Mouse (Mus musculus) urinary bladder, postnatal 25 days (tissue): ENCODE measurements around the gene Tas2r131.
"Not testable (repeated sequence)": the region's sequence is repeated elsewhere in the genome, so short reads cannot be mapped to it uniquely, and the experiment has no call there.

Experiments
- DNase-seq: peaks from one replicate; pipeline ENCODE4 v3.0.0; 2022; ENCODE audit warnings: low spot score

The Tas2r131 gene

DNA sequence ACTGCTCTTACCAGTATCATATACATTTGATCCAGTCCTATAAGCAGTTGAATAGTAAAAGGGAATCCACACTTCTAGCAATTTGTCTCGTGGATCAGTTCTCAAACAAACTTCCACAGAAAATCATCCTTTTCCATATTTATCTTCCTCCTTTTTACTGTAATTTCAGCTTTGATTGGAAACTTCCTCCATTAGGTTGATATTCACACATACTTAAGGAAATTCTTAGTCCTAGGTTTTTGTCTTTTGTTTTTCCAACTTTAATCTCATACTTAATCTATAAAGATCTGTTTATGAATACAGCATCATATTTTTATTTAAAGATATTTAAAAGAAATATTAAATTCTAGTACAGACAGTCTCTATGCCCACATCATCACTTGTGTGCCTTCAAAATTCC is at the start of gene Tas2r131:
Tas2r131 (minus strand) TSS at position 101 of the 400 bp plus-strand sequence.
- no peak for DNase-seq

- DNase-seq, result no peak
Measured at GRCm38 (mm10) chr6:132980865-132981264, 23.1 kb upstream of the Tas2r131 start, which contains the start of gene Tas2r109. Gene Tas2r109 (minus strand): TSS chr6:132980965.

DNA sequence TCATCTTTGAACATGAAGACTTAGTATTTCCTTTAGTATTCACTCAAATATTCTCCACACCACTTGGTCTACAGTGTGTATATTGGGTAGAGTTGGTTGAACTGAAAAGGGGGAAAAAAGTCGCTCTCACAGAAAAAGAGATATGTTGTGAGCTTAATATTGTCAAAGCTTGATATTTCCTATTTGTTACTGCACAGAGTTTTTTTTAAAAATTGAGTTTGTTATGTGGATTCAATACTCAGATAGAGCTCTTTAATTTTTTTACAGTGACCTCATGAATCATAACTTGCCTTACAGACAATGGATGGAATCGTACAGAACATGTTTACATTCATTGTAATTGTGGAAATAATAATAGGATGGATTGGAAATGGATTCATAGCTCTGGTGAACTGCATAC is 6.9 kb downstream of the Tas2r131 start, which contains the start of gene Tas2r129:
Tas2r129 (plus strand) TSS at position 301 of the 400 bp plus-strand sequence.
- no peak for DNase-seq

GRCm38 (mm10) chr6:132941376-132941775 is 16.3 kb downstream of the Tas2r131 start:
- not testable (repeated sequence) for DNase-seq

DNA sequence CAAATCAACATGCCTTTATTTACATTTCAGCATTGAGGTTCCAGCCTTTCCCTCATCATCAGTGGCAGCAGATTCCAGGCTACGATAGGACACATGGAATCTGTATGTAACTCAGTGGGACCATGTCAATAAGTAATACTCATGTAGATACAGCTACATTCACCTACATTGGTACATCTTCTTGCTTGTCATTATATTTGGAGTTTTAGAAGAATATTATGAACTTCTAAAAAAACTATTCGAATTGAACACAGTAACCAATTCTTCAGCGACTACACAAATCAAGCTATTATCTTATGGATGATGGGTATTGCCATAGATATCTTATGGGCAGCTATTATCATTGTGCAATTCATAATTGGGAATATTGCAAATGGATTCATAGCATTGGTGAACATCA is 48.4 kb downstream of the Tas2r131 start, which contains the start of gene Tas2r125:
Tas2r125 (plus strand) TSS at position 301 of the 400 bp plus-strand sequence.
- no peak for DNase-seq
